Mouse (Mus musculus) forelimb bud, embryonic 11.5 days (tissue): ENCODE data around the gene Uxs1.

Experiments used
- DNase-seq: peaks from one replicate; pipeline ENCODE4 v3.0.0-alpha.2; 2012; ENCODE audit warnings: low read depth, low spot score

Gene Uxs1

GRCm38 (mm10) chr1:43732100-43732499, 95.5 kb downstream of the Uxs1 start:
- DNase-seq, result no peak

DNA sequence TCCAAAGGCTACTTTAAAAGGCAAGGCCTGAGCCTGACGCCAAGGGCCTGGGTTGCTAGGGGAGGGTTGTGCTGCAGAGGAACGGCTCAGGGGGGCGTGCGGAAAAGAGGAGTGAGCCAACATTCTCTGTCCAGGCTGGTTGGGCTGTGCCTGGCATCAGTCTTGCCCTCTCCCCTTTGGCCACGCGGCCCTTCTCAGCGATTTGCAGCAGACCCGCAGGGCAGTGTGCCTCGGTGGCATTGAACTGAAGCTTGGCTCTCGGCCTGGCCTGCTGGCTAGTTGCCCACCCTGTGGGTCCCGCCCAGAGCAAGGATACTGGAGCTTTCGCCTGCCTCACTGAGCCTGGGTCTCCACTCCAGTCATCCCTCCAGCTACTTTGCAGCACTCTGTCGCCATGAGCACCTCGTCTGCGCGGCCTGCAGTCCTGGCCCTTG, 97.1 kb downstream of the Uxs1 start, which contains the start of gene 1500015O10Rik:
TSS of gene 1500015O10Rik (plus strand) at position 112 of the 434 bp plus-strand sequence.
- DNase-seq, result no peak

GRCm38 (mm10) chr1:43722459-43722858, 105.1 kb downstream of the Uxs1 start:
- no peak for DNase-seq

GRCm38 (mm10) chr1:43718793-43719192, 108.8 kb downstream of the Uxs1 start:
- no peak for DNase-seq

- DNase-seq, result no peak
These were observed 109.6 kb downstream of the Uxs1 start for GRCm38 (mm10) chr1:43717967-43718366.

DNA sequence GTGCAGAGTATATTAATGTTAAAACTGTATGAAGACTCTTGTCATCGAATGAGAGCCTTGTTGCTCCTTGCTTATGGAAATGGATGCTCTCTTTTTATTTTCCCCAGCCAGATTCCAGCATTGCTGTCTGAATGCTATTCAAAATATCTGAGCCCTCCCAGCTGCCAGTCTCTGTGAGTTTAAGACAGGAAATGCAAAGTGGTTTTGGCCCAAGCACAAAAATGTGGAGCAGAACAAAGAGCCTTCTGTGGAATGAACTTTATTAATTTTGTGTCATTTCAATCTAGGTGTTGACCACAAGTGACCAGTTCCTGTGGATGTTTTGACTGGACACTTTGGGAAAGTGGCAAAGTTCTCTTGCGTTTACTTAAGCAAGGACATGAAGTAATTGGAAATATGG, 112.8 kb downstream of the Uxs1 start:
- DNase-seq, result no peak

GRCm38 (mm10) chr1:43698577-43699000, 129.0 kb downstream of the Uxs1 start:
- peak; percentile 39 for DNase-seq
